Mouse (Mus musculus) heart, postnatal 0 days (tissue): ENCODE measurements at regions not wholly inside any gene's neighbourhood (a gene's known extent, or its start where the extent isn't known, plus 50 kb on each side); places are given as distances from the start of the nearest gene placed in this dataset.

ENCODE experiments used
- ATAC-seq: fragments of 200-750 bp; cut with Nextera tagmentation; 2 replicates; pipeline ENCODE4 v1.8.0; 2017; ENCODE audit warnings: low read depth, moderate number of reproducible peaks, moderate library complexity; ENCODE audit not compliant: insufficient read depth
- DNase-seq: peaks from one replicate; pipeline ENCODE4 v3.0.0-alpha.2; 2016; ENCODE audit warnings: low spot score
- H3K27ac ChIP-seq: fragments of 300-500 bp; sonication (generic); 2 replicates; pipeline ENCODE4 v1.5.1; 2014; ENCODE audit warnings: low read depth, mild to moderate bottlenecking
- H3K27me3 ChIP-seq: fragments of 300-500 bp; sonication (generic); 2 replicates; pipeline ENCODE4 v1.6.1; 2014; ENCODE audit warnings: low read length, mixed read lengths; ENCODE audit not compliant: control insufficient read depth, insufficient read depth
- H3K36me3 ChIP-seq: fragments of 300-500 bp; sonication (generic); replicated peaks from 2 replicates; pipeline ENCODE4 v1.6.1; 2014; ENCODE audit warnings: low read length, mixed read lengths; ENCODE audit not compliant: control insufficient read depth, insufficient read depth
- H3K4me1 ChIP-seq: fragments of 300-500 bp; sonication (generic); 2 replicates; pipeline ENCODE4 v1.6.1; 2014; ENCODE audit warnings: antibody characterized with exemption; ENCODE audit not compliant: control insufficient read depth, insufficient read depth
- H3K4me2 ChIP-seq: fragments of 300-500 bp; sonication (generic); 2 replicates; pipeline ENCODE4 v1.6.1; 2014; ENCODE audit warnings: low read depth, mild to moderate bottlenecking, low read length, moderate library complexity
- H3K4me3 ChIP-seq: fragments of 300-500 bp; sonication (generic); 2 replicates; pipeline ENCODE4 v1.5.1; 2014; ENCODE audit warnings: low read depth, low read length
- H3K9ac ChIP-seq: fragments of 300-500 bp; sonication (generic); replicated peaks from 2 replicates; pipeline ENCODE4 v1.6.1; 2014; ENCODE audit warnings: low read depth, low read length, mixed read lengths
- H3K9me3 ChIP-seq: fragments of 300-500 bp; sonication (generic); replicated peaks from 2 replicates; pipeline ENCODE4 v1.6.1; 2016; ENCODE audit warnings: low read length; ENCODE audit not compliant: control insufficient read depth
- CTCF ChIP-seq: IDR thresholded peaks from 2 replicates; pipeline ENCODE4 v1.5.1; 2016; ENCODE audit warnings: antibody characterized with exemption, control low read depth, low read depth
- EP300 ChIP-seq: IDR thresholded peaks from 2 replicates; pipeline ENCODE4 v1.6.1; 2016; ENCODE audit warnings: antibody characterized with exemption, low read depth
- WGBS: fragments of 180-500 bp; shearing (Covaris S2); extraction: QIAGEN DNeasy Blood & Tissue Kit; methylation state at CpG from one replicate; pipeline ENCODE4 v1.1.7; 2014; 5-methylcytosine and 5-hydroxymethylcytosine counted together

DNA sequence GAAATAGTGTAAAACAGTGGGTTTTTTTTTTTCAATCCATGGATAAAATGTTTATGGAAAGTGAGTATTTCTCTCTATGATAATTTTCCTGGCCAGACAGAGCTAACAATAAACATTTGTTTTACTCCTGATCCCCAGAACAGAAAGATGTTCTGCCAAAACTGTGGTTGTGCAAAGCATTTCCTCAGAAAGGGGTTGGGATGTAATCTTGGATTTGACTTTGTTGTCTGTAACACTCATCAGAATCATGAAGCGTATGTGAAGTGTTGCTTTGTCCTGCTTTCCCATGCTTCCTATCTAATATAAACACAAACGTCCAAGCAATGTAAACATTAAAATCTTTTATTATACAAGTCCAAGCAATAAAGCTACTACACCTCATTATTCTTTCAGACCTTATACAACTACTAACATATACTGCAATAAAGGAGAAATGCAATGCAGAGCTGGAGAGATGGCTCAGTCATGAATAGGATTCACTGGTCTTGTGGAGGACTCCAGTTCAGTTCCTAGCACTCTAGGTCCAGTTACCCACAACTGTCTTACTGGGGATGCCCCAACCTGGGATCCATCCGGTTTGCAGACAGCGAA lies 766.5 kb upstream of the Frg1 start:
- 65% methylated on average over 4 of the region's 4 CpGs for WGBS
- no peak overlapping the region for H3K4me3 ChIP-seq
- ATAC-seq (no peak), DNase-seq (no peak)
- H3K4me1 ChIP-seq = no peaks in the 10 kb centered on the region
- no peaks in the 10 kb centered on the region for H3K27me3 ChIP-seq
- no peak overlapping the region for H3K4me2 ChIP-seq
- H3K9ac ChIP-seq = no peak overlapping the region
- no peaks in the 10 kb centered on the region for H3K9me3 ChIP-seq
- no peaks in the 10 kb centered on the region for H3K36me3 ChIP-seq
- TF ChIP-seq EP300 (no peak), CTCF (no peak)
- no peak overlapping the region for H3K27ac ChIP-seq

GRCm38 (mm10) chr8:42162441-42162840 lies 745.6 kb upstream of the Frg1 start:
- TF ChIP-seq EP300 (no peak), CTCF (no peak)
- Histone ChIP-seq H3K4me3 (no peak overlapping the region), H3K9ac (no peak overlapping the region), H3K4me1 (no peaks in the 10 kb centered on the region), H3K36me3 (no peaks in the 10 kb centered on the region), H3K9me3 (no peaks in the 10 kb centered on the region), H3K27me3 (no peaks in the 10 kb centered on the region), H3K27ac (no peak overlapping the region), H3K4me2 (no peak overlapping the region)
- DNase-seq (no peak), ATAC-seq (no peak)
- 76% methylated on average over 2 of the region's 2 CpGs for WGBS

- no peak for DNase-seq
These were observed 740.1 kb upstream of the Frg1 start for GRCm38 (mm10) chr8:42157006-42157405.

GRCm38 (mm10) chr8:42156588-42156987 lies 739.7 kb upstream of the Frg1 start:
- Histone ChIP-seq H3K4me3 (no peak overlapping the region), H3K36me3 (no peaks in the 10 kb centered on the region), H3K9ac (no peak overlapping the region), H3K27ac (no peak overlapping the region), H3K9me3 (no peaks in the 10 kb centered on the region), H3K27me3 (no peaks in the 10 kb centered on the region), H3K4me2 (no peak overlapping the region), H3K4me1 (no peaks in the 10 kb centered on the region)
- DNase-seq (no peak), ATAC-seq (no peak)
- WGBS = 59% methylated on average over 1 of the region's 1 CpGs
- no peak for TF ChIP-seq CTCF
- no peak for TF ChIP-seq EP300

More at GRCm38 (mm10) chr8:42157006-42157405, 740.1 kb upstream of the Frg1 start:
- H3K36me3 ChIP-seq = no peaks in the 10 kb centered on the region
- TF ChIP-seq EP300 (no peak), CTCF (no peak)
- WGBS = 70% methylated on average over 4 of the region's 4 CpGs
- no peak overlapping the region for H3K27ac ChIP-seq
- H3K27me3 ChIP-seq = no peaks in the 10 kb centered on the region
- no peak overlapping the region for H3K9ac ChIP-seq
- H3K4me1 ChIP-seq = no peaks in the 10 kb centered on the region
- H3K4me3 ChIP-seq = no peak overlapping the region
- H3K4me2 ChIP-seq = no peak overlapping the region
- no peak for ATAC-seq
- H3K9me3 ChIP-seq = no peaks in the 10 kb centered on the region

- ATAC-seq = no peak
- WGBS = 76% methylated on average over 5 of the region's 5 CpGs
These were observed 727.8 kb upstream of the Frg1 start for GRCm38 (mm10) chr8:42144685-42145084.

GRCm38 (mm10) chr8:42144220-42144619 lies 727.3 kb upstream of the Frg1 start:
- WGBS = 65% methylated on average over 8 of the region's 8 CpGs
- TF ChIP-seq CTCF (no peak), EP300 (no peak)
- H3K36me3 ChIP-seq = no peaks in the 10 kb centered on the region
- H3K9me3 ChIP-seq = no peaks in the 10 kb centered on the region
- no peaks in the 10 kb centered on the region for H3K4me1 ChIP-seq
- no peak overlapping the region for H3K4me3 ChIP-seq
- H3K4me2 ChIP-seq = no peak overlapping the region
- no peak for DNase-seq
- no peak for ATAC-seq
- no peak overlapping the region for H3K9ac ChIP-seq
- no peaks in the 10 kb centered on the region for H3K27me3 ChIP-seq
- no peak overlapping the region for H3K27ac ChIP-seq

More at GRCm38 (mm10) chr8:42144685-42145084, 727.8 kb upstream of the Frg1 start:
- Histone ChIP-seq H3K27ac (no peak overlapping the region), H3K36me3 (no peaks in the 10 kb centered on the region), H3K4me2 (no peak overlapping the region), H3K27me3 (no peaks in the 10 kb centered on the region), H3K4me1 (no peaks in the 10 kb centered on the region), H3K9me3 (no peaks in the 10 kb centered on the region), H3K4me3 (no peak overlapping the region), H3K9ac (no peak overlapping the region)
- DNase-seq = no peak
- TF ChIP-seq CTCF (no peak), EP300 (no peak)
